Mouse (Mus musculus) liver, postnatal 0 days (tissue): ENCODE data around the gene Gzmd. TPM values are rescaled to one million over a fixed set of nuclear protein-coding genes. Genes with fewer than 3 reads are reported as not detected.
"Not testable (repeated sequence)": the region's sequence is repeated elsewhere in the genome, so short reads cannot be mapped to it uniquely, and the experiment has no call there.

ENCODE experiments used
- ATAC-seq: fragments of 200-750 bp; cut with Nextera tagmentation; 2 replicates; pipeline ENCODE4 v1.8.0; 2017; ENCODE audit warnings: mild to moderate bottlenecking, moderate library complexity
- DNase-seq: peaks from one replicate; pipeline ENCODE4 v3.0.0-alpha.2; 2016
- H3K27ac ChIP-seq: fragments of 300-500 bp; sonication (generic); 2 replicates; pipeline ENCODE4 v1.5.1; 2014; ENCODE audit warnings: antibody characterized with exemption, moderate library complexity, mild to moderate bottlenecking, low read depth
- H3K27me3 ChIP-seq: fragments of 300-500 bp; sonication (generic); 2 replicates; pipeline ENCODE4 v1.6.1; 2014; ENCODE audit warnings: low read length, control low read depth, mixed read lengths; ENCODE audit not compliant: insufficient read depth
- H3K36me3 ChIP-seq: fragments of 300-500 bp; sonication (generic); replicated peaks from 2 replicates; pipeline ENCODE4 v1.6.1; 2014; ENCODE audit warnings: mild to moderate bottlenecking, control low read depth, low read length, moderate library complexity, mixed read lengths; ENCODE audit not compliant: insufficient read depth
- H3K4me1 ChIP-seq: fragments of 300-500 bp; sonication (generic); 2 replicates; pipeline ENCODE4 v1.6.1; 2014; ENCODE audit warnings: antibody characterized with exemption, mild to moderate bottlenecking, control low read depth; ENCODE audit not compliant: insufficient read depth
- H3K4me2 ChIP-seq: fragments of 300-500 bp; sonication (generic); 2 replicates; pipeline ENCODE4 v1.6.1; 2014; ENCODE audit warnings: low read depth, mild to moderate bottlenecking, low read length, moderate library complexity, mixed read lengths
- H3K4me3 ChIP-seq: fragments of 300-500 bp; sonication (generic); 2 replicates; pipeline ENCODE4 v1.5.1; 2014; ENCODE audit warnings: low read depth, low read length
- H3K9ac ChIP-seq: fragments of 300-500 bp; sonication (generic); replicated peaks from 2 replicates; pipeline ENCODE4 v1.6.1; 2014; ENCODE audit warnings: mild to moderate bottlenecking, moderate library complexity
- H3K9me3 ChIP-seq: fragments of 300-500 bp; sonication (generic); 2 replicates; pipeline ENCODE4 v1.6.1; 2016; ENCODE audit warnings: mild to moderate bottlenecking, control low read depth, low read length, mixed read lengths
- CTCF ChIP-seq: sonication (generic); IDR thresholded peaks from 2 replicates; pipeline ENCODE4 v1.5.1; 2016; ENCODE audit warnings: antibody characterized with exemption, low read depth
- EP300 ChIP-seq: IDR thresholded peaks from 2 replicates; pipeline ENCODE4 v1.6.1; 2016; ENCODE audit warnings: antibody characterized with exemption, low read depth, mild to moderate bottlenecking
- WGBS: fragments of 180-500 bp; shearing (Covaris S2); extraction: QIAGEN DNeasy Blood & Tissue Kit; methylation state at CpG from one replicate; pipeline ENCODE4 v1.1.7; 2014; ENCODE audit not compliant: insufficient replicate concordance; 5-methylcytosine and 5-hydroxymethylcytosine counted together
- polyA plus RNA-seq: library from polyadenylated mRNA; unstranded; fragments of >200 nt; fragmentation: Nextera tagmentation; extraction: Ambion mirVana; gene quantifications from 2 replicates; pipeline ENCODE4 v1.2.1, GENCODE M21; 2015

Gene Gzmd
- not detected in 2 replicates for polyA plus RNA-seq

- not testable (repeated sequence) for ATAC-seq, H3K27me3 ChIP-seq, H3K9me3 ChIP-seq, H3K4me2 ChIP-seq, H3K4me1 ChIP-seq, H3K4me3 ChIP-seq, H3K36me3 ChIP-seq, H3K9ac ChIP-seq, H3K27ac ChIP-seq, DNase-seq
- 56% methylated on average over 2 of the region's 2 CpGs for WGBS
Measured at GRCm38 (mm10) chr14:56132508-56132907, at the start of gene Gzmd. Gene Gzmd, minus strand, starts transcription at chr14:56132608.

- ATAC-seq, H3K27ac ChIP-seq, H3K27me3 ChIP-seq, H3K9me3 ChIP-seq, H3K4me1 ChIP-seq, H3K36me3 ChIP-seq, H3K9ac ChIP-seq, H3K4me3 ChIP-seq, H3K4me2 ChIP-seq: not testable (repeated sequence)
- WGBS, result 22% methylated on average over 8 of the region's 8 CpGs
- DNase-seq, result peak; percentile 54
- TF ChIP-seq CTCF, result peak; percentile 63
Measured at GRCm38 (mm10) chr14:56177651-56178050, 45.2 kb upstream of the Gzmd start.

- no peak for DNase-seq
- WGBS, result 80% methylated on average over 5 of the region's 5 CpGs
- Histone ChIP-seq H3K27me3 (no peaks in the 10 kb centered on the region), H3K9me3 (no peaks in the 10 kb centered on the region), H3K9ac (no peak within 1 kb of the TSS), H3K27ac (no peak within 1 kb of the TSS), H3K4me3 (no peak within 1 kb of the TSS), H3K4me1 (no peaks in the 10 kb centered on the region), H3K36me3 (no peaks in the 10 kb centered on the region), H3K4me2 (no peak within 1 kb of the TSS)
- ATAC-seq, result no peak
- TF ChIP-seq EP300 (no peak), CTCF (no peak)
Measured at GRCm38 (mm10) chr14:56174499-56174898, 42.1 kb upstream of the Gzmd start, which contains the start of gene Gzmn. Gene Gzmn, minus strand, starts transcription at chr14:56174599.

GRCm38 (mm10) chr14:56173396-56173795 is 41.0 kb upstream of the Gzmd start:
- H3K9ac ChIP-seq, result no peak overlapping the region
- ATAC-seq (no peak), DNase-seq (no peak)
- H3K9me3 ChIP-seq, result no peaks in the 10 kb centered on the region
- no peak overlapping the region for H3K4me2 ChIP-seq
- no peaks in the 10 kb centered on the region for H3K4me1 ChIP-seq
- 79% methylated on average over 6 of the region's 6 CpGs for WGBS
- H3K27me3 ChIP-seq, result no peaks in the 10 kb centered on the region
- no peak overlapping the region for H3K4me3 ChIP-seq
- no peak overlapping the region for H3K27ac ChIP-seq
- H3K36me3 ChIP-seq, result no peaks in the 10 kb centered on the region
- TF ChIP-seq EP300 (no peak), CTCF (no peak)

- Histone ChIP-seq H3K27me3 (no peaks in the 10 kb centered on the region), H3K4me2 (no peak overlapping the region), H3K9me3 (no peaks in the 10 kb centered on the region), H3K36me3 (no peaks in the 10 kb centered on the region), H3K4me3 (no peak overlapping the region), H3K27ac (no peak overlapping the region), H3K9ac (no peak overlapping the region), H3K4me1 (no peaks in the 10 kb centered on the region)
- TF ChIP-seq CTCF (no peak), EP300 (no peak)
- 82% methylated on average over 5 of the region's 5 CpGs for WGBS
- DNase-seq (no peak), ATAC-seq (no peak)
Measured at GRCm38 (mm10) chr14:56172744-56173143, 40.3 kb upstream of the Gzmd start.

- 54% methylated on average over 6 of the region's 6 CpGs for WGBS
- no peak overlapping the region for H3K9ac ChIP-seq
Measured at GRCm38 (mm10) chr14:56168009-56168408, 35.6 kb upstream of the Gzmd start.

GRCm38 (mm10) chr14:56162109-56162508 is 29.7 kb upstream of the Gzmd start:
- H3K9ac ChIP-seq, result no peak overlapping the region
- 73% methylated on average over 2 of the region's 2 CpGs for WGBS
- no peak overlapping the region for H3K27ac ChIP-seq
- DNase-seq, result no peak
- ATAC-seq, result no peak
- H3K4me3 ChIP-seq, result no peak overlapping the region
- H3K4me1 ChIP-seq, result no peaks in the 10 kb centered on the region
- no peak overlapping the region for H3K4me2 ChIP-seq
- no peaks in the 10 kb centered on the region for H3K27me3 ChIP-seq
- H3K36me3 ChIP-seq, result no peaks in the 10 kb centered on the region
- no peak for TF ChIP-seq CTCF
- no peak for TF ChIP-seq EP300
- no peaks in the 10 kb centered on the region for H3K9me3 ChIP-seq

More at GRCm38 (mm10) chr14:56168009-56168408, 35.6 kb upstream of the Gzmd start:
- no peak for DNase-seq
- Histone ChIP-seq H3K27ac (no peak overlapping the region), H3K4me1 (no peaks in the 10 kb centered on the region), H3K27me3 (no peaks in the 10 kb centered on the region), H3K4me3 (no peak overlapping the region), H3K36me3 (no peaks in the 10 kb centered on the region), H3K9me3 (no peaks in the 10 kb centered on the region), H3K4me2 (no peak overlapping the region)
- TF ChIP-seq CTCF (no peak), EP300 (no peak)
- no peak for ATAC-seq

- H3K9me3 ChIP-seq, H3K36me3 ChIP-seq, H3K27me3 ChIP-seq, ATAC-seq, DNase-seq, H3K4me1 ChIP-seq, H3K4me2 ChIP-seq, H3K9ac ChIP-seq, H3K4me3 ChIP-seq, H3K27ac ChIP-seq: not testable (repeated sequence)
- 57% methylated on average over 2 of the region's 2 CpGs for WGBS
Measured at GRCm38 (mm10) chr14:56159479-56159878, 27.1 kb upstream of the Gzmd start, which contains the start of gene Gzmg. Gene Gzmg, minus strand, starts transcription at chr14:56159579.
